Mouse (Mus musculus) bone marrow macrophage, adult 2 months (primary cell): ENCODE data around the gene Sec16a.

ENCODE experiments used
- CTCF ChIP-seq: IDR thresholded peaks from 2 replicates; pipeline ENCODE4 v1.5.1; 2012; ENCODE audit warnings: low read depth, mild to moderate bottlenecking, low read length, moderate library complexity
- POLR2A ChIP-seq: IDR thresholded peaks from 2 replicates; pipeline ENCODE4 v1.6.1; 2012; ENCODE audit warnings: mild to moderate bottlenecking, low read depth, low read length, borderline replicate concordance

GRCm38 (mm10) chr2:26486264-26486810, 41.3 kb upstream of the Sec16a start:
- TF ChIP-seq CTCF: no peak
- TF ChIP-seq POLR2A: no peak
